ENCODE assay signal across 15 mouse cellular contexts in the genomic region with DNA sequence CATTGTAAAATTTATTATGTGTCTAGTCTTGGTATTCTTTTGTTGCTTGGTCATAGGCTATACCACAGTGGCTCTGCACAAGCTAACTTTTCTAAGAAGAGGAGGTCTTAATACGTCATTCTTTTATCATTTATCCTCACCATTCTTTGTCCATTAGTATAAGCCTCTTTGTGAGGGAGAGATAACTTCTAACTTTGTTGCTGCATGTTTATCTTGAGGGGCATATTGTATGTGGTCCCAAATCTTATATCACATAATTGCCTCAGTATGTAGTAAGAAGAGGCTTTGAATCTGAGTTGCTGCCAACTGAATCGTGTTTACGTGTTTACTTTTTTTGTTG. TPM values are rescaled to one million over a fixed set of nuclear protein-coding genes. Genes with fewer than 3 reads are reported as not detected.
"Had no signal": no experiment of that assay in that cellular context is flagged by ENCODE, and none has a peak within 500 bp of the region (broad histone marks: within the 10 kb centered on the region; RNA-seq: fewer than 3 reads in every experiment).

No protein-coding gene starts in this region.

- H3K4me2 ChIP-seq: kidney, embryonic 15.5 days; limb, embryonic 12.5 days; midbrain, embryonic 11.5 days; midbrain, embryonic 15.5 days; neural tube, embryonic 12.5 days had no signal

- H3K4me3 ChIP-seq: kidney, embryonic 15.5 days; limb, embryonic 12.5 days; midbrain, embryonic 15.5 days; neural tube, embryonic 12.5 days had no signal

- DNase-seq: kidney, adult 2 months; kidney, postnatal 25 days; thymus, postnatal 4 days had no signal

- H3K27me3 ChIP-seq: kidney, embryonic 15.5 days; limb, embryonic 12.5 days; midbrain, embryonic 15.5 days; neural tube, embryonic 12.5 days had no signal

- ATAC-seq: midbrain, embryonic 15.5 days had no signal

- H3K9me3 ChIP-seq: kidney, embryonic 15.5 days; limb, embryonic 12.5 days; midbrain, embryonic 15.5 days; neural tube, embryonic 12.5 days had no signal

- H3K9ac ChIP-seq: kidney, embryonic 15.5 days; limb, embryonic 12.5 days; midbrain, embryonic 15.5 days; neural tube, embryonic 12.5 days had no signal

- H3K36me3 ChIP-seq: kidney, embryonic 15.5 days; limb, embryonic 12.5 days; midbrain, embryonic 15.5 days; neural tube, embryonic 12.5 days had no signal

- H3K27ac ChIP-seq: kidney, embryonic 15.5 days; limb, embryonic 12.5 days; midbrain, embryonic 15.5 days; neural tube, embryonic 12.5 days; stomach, postnatal 0 days had no signal

- H3K4me1 ChIP-seq: kidney, embryonic 15.5 days; limb, embryonic 12.5 days; midbrain, embryonic 15.5 days; neural tube, embryonic 12.5 days had no signal

RNA-seq across cellular contexts. Expression of a gene that starts 8.0 kb away (rescaled TPM):
- total RNA-seq: left cerebral cortex, postnatal 36 days; liver, adult 2 months; megakaryocyte, adult 5-6 weeks; monocyte, adult 5-6 weeks; neutrophil, adult 5-6 weeks had no signal
- polyA plus RNA-seq: kidney, adult 2 months; kidney, embryonic 15.5 days; limb, embryonic 12.5 days; liver, adult 2 months; lung, embryonic 16.5 days; midbrain, embryonic 15.5 days; stomach, postnatal 0 days had no signal
